Mouse (Mus musculus) olfactory bulb, adult 2 months (tissue): ENCODE data around the gene Meis2. TPM values are rescaled to one million over a fixed set of nuclear protein-coding genes. Genes with fewer than 3 reads are reported as not detected.

Experiments
- H3K27ac ChIP-seq: fragments of 200-500 bp; 2 replicates; pipeline ENCODE4 v1.5.1; 2012; ENCODE audit warnings: low read depth, low read length; ENCODE audit not compliant: insufficient read depth
- H3K4me1 ChIP-seq: fragments of 200-500 bp; 2 replicates; pipeline ENCODE4 v1.6.1; 2012; ENCODE audit warnings: low read length; ENCODE audit not compliant: control insufficient read depth, insufficient read depth
- H3K4me3 ChIP-seq: fragments of 200-500 bp; 2 replicates; pipeline ENCODE4 v1.5.1; 2012; ENCODE audit warnings: mild to moderate bottlenecking, low read depth, low read length, moderate library complexity; ENCODE audit not compliant: insufficient read depth
- CTCF ChIP-seq: fragments of 200-500 bp; IDR thresholded peaks from 2 replicates; pipeline ENCODE4 v1.5.1; 2012; ENCODE audit warnings: low read depth, mild to moderate bottlenecking, low read length, moderate library complexity; ENCODE audit not compliant: insufficient read depth
- POLR2A ChIP-seq: fragments of 200-500 bp; IDR thresholded peaks from 2 replicates; pipeline ENCODE4 v1.6.1; 2012; ENCODE audit warnings: mild to moderate bottlenecking, low read depth, low read length, moderate library complexity; ENCODE audit not compliant: insufficient read depth
- WGBS: fragments of 180-500 bp; shearing (Covaris S2); methylation state at CpG from one replicate; pipeline ENCODE4 v1.1.7; 2018; 5-methylcytosine and 5-hydroxymethylcytosine counted together
- polyA plus RNA-seq: library from polyadenylated mRNA; stranded (reverse); fragments of >200 nt; gene quantifications from 2 replicates; pipeline ENCODE4 v1.2.4, GENCODE M21; 2012; ENCODE audit warnings: low replicate concordance; ENCODE audit not compliant: missing spikeins, insufficient read depth, insufficient read length

Meis2 gene
- polyA plus RNA-seq, 1 experiment, result 356 TPM

GRCm38 (mm10) chr2:115850961-115851360, 214.7 kb downstream of the Meis2 start:
- Histone ChIP-seq H3K4me3 (no peak overlapping the region), H3K27ac (peak overlapping the region; percentile 20; the same call in 1 of the 2 replicates), H3K4me1 (peaks cover 20% of the 10 kb centered on the region)
- no peak for TF ChIP-seq POLR2A
- TF ChIP-seq CTCF, result no peak
- WGBS, result 91% methylated on average over 4 of the region's 4 CpGs

DNA sequence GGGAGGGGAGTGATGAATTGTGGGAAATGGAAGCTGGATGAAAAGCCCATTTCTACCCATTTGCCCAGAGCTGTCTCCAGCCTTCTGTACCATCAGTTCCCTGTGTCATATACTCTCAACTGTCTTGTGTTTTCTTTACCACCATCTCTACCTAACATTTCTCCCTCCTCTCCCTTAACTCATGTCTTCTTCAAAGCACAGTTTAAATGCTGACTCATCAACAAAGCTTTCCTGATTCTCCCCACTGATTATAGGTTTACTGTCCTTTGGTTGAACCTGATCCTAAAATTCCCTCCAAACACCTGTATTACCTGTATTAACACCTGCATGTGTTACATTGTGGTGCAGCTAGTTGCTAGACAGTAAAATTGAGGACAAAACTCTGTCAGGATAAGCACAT, 222.8 kb downstream of the Meis2 start:
- TF ChIP-seq CTCF, result no peak
- no peak for TF ChIP-seq POLR2A
- H3K4me1 ChIP-seq, result no peaks in the 10 kb centered on the region

DNA sequence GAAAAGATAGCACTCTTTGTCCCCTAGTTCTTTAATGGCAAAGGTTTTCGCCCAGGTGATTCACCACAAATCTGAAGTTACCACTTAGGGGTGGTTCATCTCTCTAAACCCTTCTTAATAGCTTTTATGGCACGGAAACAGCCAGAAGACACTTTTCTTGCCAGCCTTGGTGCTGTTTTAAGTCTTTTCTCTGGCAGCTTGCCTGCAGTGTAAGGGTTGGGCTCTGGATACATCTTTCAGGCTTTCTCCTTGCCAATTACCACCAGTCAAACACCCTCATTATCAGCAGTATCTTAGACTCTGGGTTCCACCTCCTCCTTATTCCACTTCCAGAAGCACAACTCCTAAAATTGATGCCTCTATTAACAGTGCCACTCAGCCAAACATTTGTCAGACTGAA, 229.6 kb downstream of the Meis2 start:
- H3K27ac ChIP-seq, result peak overlapping the region; percentile 46
- H3K4me3 ChIP-seq, result no peak overlapping the region
- TF ChIP-seq POLR2A (no peak), CTCF (no peak)
- WGBS, result 26% methylated on average over 2 of the region's 2 CpGs
- H3K4me1 ChIP-seq, result no peaks in the 10 kb centered on the region

More for the DNA sequence above, 222.8 kb downstream of the Meis2 start:
- no peak overlapping the region for H3K4me3 ChIP-seq
- H3K27ac ChIP-seq, result no peak overlapping the region

DNA sequence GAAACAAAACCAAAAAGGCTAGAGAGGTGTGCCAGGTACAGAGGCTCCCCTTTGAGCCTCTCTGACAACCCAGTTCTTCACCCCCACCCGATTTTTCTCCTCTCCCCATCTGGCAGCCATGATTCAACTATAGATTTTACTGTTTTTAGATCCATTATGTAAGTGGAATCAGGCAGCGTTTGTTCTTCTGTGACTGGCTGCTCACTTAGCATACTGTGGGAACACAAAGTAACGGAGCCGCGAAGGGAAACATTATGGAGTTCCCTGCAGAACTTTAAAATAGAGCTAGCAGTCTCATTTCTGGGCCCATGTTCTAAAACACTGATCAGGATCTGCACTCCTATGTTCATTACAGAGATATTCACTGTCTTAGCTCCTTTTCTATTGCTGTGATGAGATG, 243.3 kb downstream of the Meis2 start:
- peak overlapping the region; percentile 50; the same call in 1 of the 2 replicates for H3K27ac ChIP-seq
- peaks cover 4% of the 10 kb centered on the region; the same call in 1 of the 2 replicates for H3K4me1 ChIP-seq
- TF ChIP-seq POLR2A (no peak), CTCF (no peak)
- H3K4me3 ChIP-seq, result no peak overlapping the region
- 47% methylated on average over 5 of the region's 5 CpGs for WGBS

DNA sequence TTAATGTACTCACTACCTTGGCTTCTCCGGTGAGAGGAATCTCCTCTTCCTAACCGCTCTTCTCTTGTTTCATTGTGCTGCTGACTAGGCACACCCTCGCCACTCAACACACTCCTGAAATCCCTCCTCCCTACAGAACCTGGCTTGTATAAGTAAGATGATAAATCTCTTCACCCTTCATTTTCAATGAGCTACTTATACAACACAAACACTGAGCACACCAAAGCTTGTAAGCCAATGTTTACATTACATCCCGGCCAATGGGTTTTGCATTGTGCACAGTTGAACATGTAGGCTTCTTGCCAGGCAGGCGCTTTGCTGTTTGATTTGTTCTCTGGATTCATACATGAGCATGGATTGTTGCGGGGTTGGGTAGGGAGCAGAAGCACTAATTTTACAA, 247.7 kb downstream of the Meis2 start:
- no peak overlapping the region for H3K27ac ChIP-seq
- H3K4me3 ChIP-seq, result no peak overlapping the region
- whole genome bisulfite sequencing, result 87% methylated on average over 6 of the region's 6 CpGs
- H3K4me1 ChIP-seq, result peaks cover 11% of the 10 kb centered on the region
- TF ChIP-seq POLR2A (no peak), CTCF (no peak)

- TF ChIP-seq POLR2A (no peak), CTCF (no peak)
- 30% methylated on average over 6 of the region's 6 CpGs for WGBS
Measured at GRCm38 (mm10) chr2:115813721-115814120, 251.9 kb downstream of the Meis2 start.

GRCm38 (mm10) chr2:115813316-115813715, 252.3 kb downstream of the Meis2 start:
- WGBS, result 17% methylated on average over 11 of the region's 11 CpGs
- peak overlapping the region; percentile 90 for H3K27ac ChIP-seq
- no peak for TF ChIP-seq POLR2A
- no peak for TF ChIP-seq CTCF

More at GRCm38 (mm10) chr2:115813721-115814120, 251.9 kb downstream of the Meis2 start:
- Histone ChIP-seq H3K27ac (peak overlapping the region; percentile 43), H3K4me1 (peaks cover 7% of the 10 kb centered on the region), H3K4me3 (no peak overlapping the region)

More at GRCm38 (mm10) chr2:115813316-115813715, 252.3 kb downstream of the Meis2 start:
- peaks cover 7% of the 10 kb centered on the region for H3K4me1 ChIP-seq
- no peak overlapping the region for H3K4me3 ChIP-seq
